In the genomic region with DNA sequence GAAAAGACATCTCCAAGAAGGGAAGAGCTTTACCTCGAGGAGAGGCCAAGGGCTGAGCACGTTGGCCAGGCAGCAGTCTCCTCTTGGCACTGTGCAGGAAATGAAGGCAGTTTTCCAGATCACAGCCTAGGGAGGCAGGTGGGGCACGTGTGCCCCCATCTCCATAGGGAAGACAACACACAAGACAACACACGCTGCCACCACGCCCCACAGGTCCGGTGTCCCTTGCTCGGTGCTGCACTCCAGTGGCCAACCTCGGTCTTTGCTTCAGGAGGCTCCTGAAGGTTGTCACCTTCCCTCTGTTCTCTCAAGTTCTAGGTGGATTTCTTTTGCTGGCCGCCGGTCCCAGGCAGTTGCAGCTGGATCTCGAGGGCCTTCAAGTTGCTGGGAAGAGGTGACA, we compare ENCODE assay signal across 7 mouse cellular contexts. TPM values are rescaled to one million over a fixed set of nuclear protein-coding genes. Genes with fewer than 3 reads are reported as not detected.
DNase-seq lines count a peak whose midpoint lies in the region; ATAC-seq and TF ChIP-seq lines count a peak whose summit lies in the region.

Gene Ect2l (minus strand): TSS at position 165 of the 400 bp plus-strand sequence.

- H3K4me1 ChIP-seq in cortical plate, adult 2 months (ENCODE audit: control insufficient read depth, insufficient read depth, low read length): no peaks in the 10 kb centered on the region
- H3K4me1 ChIP-seq in heart, embryonic 15.5 days (replicated peaks): peaks cover 8% of the 10 kb centered on the region; the same call in 1 of the 2 replicates
- H3K4me1 ChIP-seq in midbrain, embryonic 10.5 days: 0 out of 2 replicates have a peak, but pooled peaks cover 2% of the 10 kb centered on the region

- H3K9me3 ChIP-seq in heart, embryonic 15.5 days (replicated peaks): no peaks in the 10 kb centered on the region
- H3K9me3 ChIP-seq in midbrain, embryonic 10.5 days (replicated peaks): no peaks in the 10 kb centered on the region

- peak; percentile 71 for TF ChIP-seq CTCF in cortical plate, adult 2 months (IDR thresholded peaks at IDR 0.05; ENCODE audit: extremely low read depth, insufficient read depth, low read length)

- no peak for TF ChIP-seq POLR2A in cortical plate, adult 2 months (IDR thresholded peaks at IDR 0.05; ENCODE audit: extremely low read depth, insufficient read depth, low read length)

- H3K4me2 ChIP-seq in heart, embryonic 15.5 days: peak within 1 kb of the TSS; percentile 54

- no peak within 1 kb of the TSS for H3K4me3 ChIP-seq in cortical plate, adult 2 months (ENCODE audit: insufficient read depth, low read length)
- no peak within 1 kb of the TSS for H3K4me3 ChIP-seq in heart, embryonic 15.5 days
- H3K4me3 ChIP-seq in midbrain, embryonic 10.5 days: no peak within 1 kb of the TSS

- DNase-seq in A20 (ENCODE audit: low read depth, low spot score): peak; percentile 62
- peak; percentile 50 for DNase-seq in CD4-positive helper T cell, adult 2 months (ENCODE audit: low read depth, low spot score)
- peak; percentile 49 for DNase-seq in kidney, postnatal 14 days
- DNase-seq in midbrain, embryonic 10.5 days (ENCODE audit: low spot score): peak; percentile 57
- DNase-seq in thymus, postnatal 14 days: peak; percentile 50

- no peak within 1 kb of the TSS for H3K9ac ChIP-seq in heart, embryonic 15.5 days

- 0 out of 2 replicates have a peak, but pooled peaks have one; percentile 35 for ATAC-seq in heart, embryonic 15.5 days (replicated peaks; ENCODE audit: insufficient number of reproducible peaks, insufficient read depth, low FRiP score, low read depth)

- H3K36me3 ChIP-seq in heart, embryonic 15.5 days: no peaks in the 10 kb centered on the region
- no peaks in the 10 kb centered on the region for H3K36me3 ChIP-seq in midbrain, embryonic 10.5 days

- H3K27ac ChIP-seq in cortical plate, adult 2 months (ENCODE audit: insufficient read depth, low read length): no peak within 1 kb of the TSS
- no peak within 1 kb of the TSS for H3K27ac ChIP-seq in heart, embryonic 15.5 days
- 0 out of 2 replicates have a peak within 1 kb of the TSS, but pooled peaks have one; percentile 28 for H3K27ac ChIP-seq in midbrain, embryonic 10.5 days (replicated peaks)

- H3K27me3 ChIP-seq in heart, embryonic 15.5 days: no peaks in the 10 kb centered on the region
- no peaks in the 10 kb centered on the region; the same call in 1 of the 2 replicates for H3K27me3 ChIP-seq in midbrain, embryonic 10.5 days (ENCODE audit: low read depth, poor library complexity, severe bottlenecking)

- 8% methylated on average over 11 of the region's 11 CpGs for WGBS in heart, embryonic 15.5 days
- 21% methylated on average over 11 of the region's 11 CpGs for WGBS in midbrain, embryonic 10.5 days

RNA-seq across cellular contexts. Expression of gene Ect2l, which starts in this region (rescaled TPM):
- polyA plus RNA-seq in cortical plate, adult 2 months (2012; rRNA removed): 0.28 and 0.29 TPM in 2 replicates
- polyA plus RNA-seq in heart, embryonic 15.5 days (2015; fragmentation: Nextera tagmentation; extraction: Ambion mirVana): 0.21 and 0.58 TPM in 2 replicates
- 0.22 and 0.27 TPM in 2 replicates for polyA plus RNA-seq in midbrain, embryonic 10.5 days (2016; fragmentation: Nextera tagmentation; extraction: Ambion mirVana)

Comparison
In these comparisons a context has a peak if more than half of its experiments do, and no peak if none do; other contexts are left out.
1. Peak in ATAC-seq and H3K4me2 ChIP-seq in heart, embryonic 15.5 days; RNA of the gene not detected or under 1 TPM.
2. Peak in DNase-seq and H3K27ac ChIP-seq in midbrain, embryonic 10.5 days; RNA of the gene not detected or under 1 TPM.